Mouse (Mus musculus): ENCODE data around the gene Foxn2. TPM values are rescaled to one million over a fixed set of nuclear protein-coding genes. Genes with fewer than 3 reads are reported as not detected.
A peak's percentile ranks its signal among the peaks of the same experiment; 100 is the strongest.
"Not testable (repeated sequence)": the region's sequence is repeated elsewhere in the genome, so short reads cannot be mapped to it uniquely, and the experiment has no call there.

The Foxn2 gene
- total RNA-seq, 2 experiments from 2014 or later = 12.9 to 14.2 TPM

DNA sequence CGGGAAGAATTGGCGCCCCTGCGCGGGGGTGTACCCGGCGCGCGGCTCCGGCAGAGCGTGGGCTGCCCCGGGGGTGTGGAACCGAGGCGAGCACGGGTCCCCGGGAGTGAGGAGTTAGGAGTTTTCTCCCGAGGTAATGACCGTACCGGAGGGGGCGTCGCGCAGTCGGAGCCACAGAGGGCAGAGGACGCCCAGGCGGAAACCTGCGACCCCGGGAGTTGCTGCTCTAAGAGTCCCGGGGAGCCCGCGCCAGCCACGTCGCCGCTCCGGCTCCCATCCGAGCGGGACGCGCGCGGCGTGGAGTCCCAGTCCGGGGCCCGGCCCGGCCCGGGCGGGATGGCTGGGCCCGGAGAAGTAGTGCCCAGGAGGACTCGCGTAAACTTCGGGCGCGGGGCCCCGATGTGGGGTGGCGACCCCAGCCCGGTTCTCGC is 505 bp downstream of the Foxn2 start:
- intact Hi-C loops (cut with DNase I) = loop anchor here (2.0 to 5.0 kb wide), 4 partner anchors 41 to 374 kb away; partner anchors contain the start of gene Fbxo11
- no peak for DNase-seq

DNA sequence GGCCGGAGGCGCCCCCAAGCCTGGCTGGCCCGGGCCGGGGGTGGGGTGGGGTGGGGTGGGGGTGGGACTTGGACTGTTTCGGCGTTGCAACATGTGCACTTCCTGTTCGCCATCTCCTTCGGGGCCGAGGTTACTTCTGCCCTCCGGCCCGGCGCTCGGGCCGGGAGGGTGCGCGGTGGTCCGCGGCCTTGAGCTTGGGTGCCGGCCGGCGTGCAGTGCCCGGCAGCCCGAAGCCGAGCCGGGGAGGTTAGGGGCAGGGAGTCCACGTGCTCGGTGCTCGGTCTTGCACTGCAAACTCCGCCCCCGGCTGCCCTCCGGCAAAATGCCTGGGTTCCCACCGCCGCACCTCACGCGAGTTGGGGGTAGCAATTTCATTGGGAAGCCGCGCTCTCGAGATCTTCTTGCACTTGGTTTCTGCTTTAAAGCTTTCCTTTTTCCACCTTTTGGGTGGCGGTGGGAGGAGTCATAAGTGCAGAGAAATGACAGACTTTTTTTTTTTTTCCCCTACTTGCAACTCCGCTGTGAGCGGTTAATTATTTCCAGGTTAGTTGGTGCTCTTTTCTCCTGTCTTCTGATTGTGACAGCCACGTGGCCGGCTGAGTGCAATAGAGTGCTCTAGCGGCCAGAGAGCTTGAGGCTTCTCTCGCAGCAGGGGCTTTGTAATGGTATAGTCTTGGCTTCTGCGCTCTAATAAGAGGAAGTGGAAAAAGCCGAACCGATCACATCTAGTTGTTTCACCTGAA is 1.1 kb downstream of the Foxn2 start:
- DNase-seq = peak; percentile 71 to 73
- intact Hi-C loops (cut with DNase I) = loop anchor here (2.0 to 5.0 kb wide), 4 partner anchors 41 to 374 kb away; partner anchors contain the start of gene Fbxo11

DNA sequence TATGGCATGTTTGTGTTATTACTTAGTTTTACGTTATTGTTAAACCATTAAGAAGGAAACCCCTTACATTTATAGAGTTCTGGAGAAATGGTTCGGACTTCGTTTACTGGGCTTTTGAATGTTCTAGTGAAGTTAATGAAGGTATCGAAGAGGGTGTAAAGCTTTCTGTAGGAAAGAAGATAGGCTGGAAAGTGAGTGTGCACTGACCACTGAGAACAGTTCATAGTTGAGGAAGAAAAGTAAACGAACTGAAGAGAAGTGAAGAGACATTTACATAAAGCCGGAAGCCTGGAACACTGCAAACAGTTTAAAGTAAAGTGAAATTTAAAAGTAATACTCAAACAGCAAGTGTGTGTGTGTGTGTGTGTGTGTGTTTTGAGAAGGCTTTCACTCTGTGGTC is 2.1 kb downstream of the Foxn2 start:
- intact Hi-C loops (cut with DNase I) = loop anchor here (5.0 kb wide), 3 partner anchors 40 to 375 kb away; partner anchors contain the start of gene Fbxo11
- no peak for DNase-seq

DNA sequence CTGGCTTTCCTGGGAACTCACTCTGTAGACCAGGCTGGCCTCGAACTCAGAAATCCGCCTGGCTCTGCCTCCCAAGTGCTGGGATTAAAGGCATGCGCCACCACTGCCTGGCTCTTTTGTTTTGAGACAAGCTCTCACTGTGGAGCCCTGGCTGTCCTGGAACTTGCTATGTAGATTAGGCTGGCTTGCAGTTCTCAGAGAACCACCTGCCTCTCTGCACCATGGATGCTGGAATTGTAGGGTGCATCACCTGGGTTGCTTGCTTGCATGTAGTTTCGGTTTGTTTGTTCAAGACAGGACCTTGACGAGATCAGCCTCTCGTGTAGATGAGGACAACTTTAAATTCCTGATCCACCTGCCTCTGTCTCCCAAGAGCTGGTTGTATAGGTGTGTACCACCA is 2.7 kb downstream of the Foxn2 start:
- intact Hi-C loops (cut with DNase I) = loop anchor here (5.0 kb wide), 3 partner anchors 39 to 376 kb away; partner anchors contain the start of gene Fbxo11
- no peak for DNase-seq

DNA sequence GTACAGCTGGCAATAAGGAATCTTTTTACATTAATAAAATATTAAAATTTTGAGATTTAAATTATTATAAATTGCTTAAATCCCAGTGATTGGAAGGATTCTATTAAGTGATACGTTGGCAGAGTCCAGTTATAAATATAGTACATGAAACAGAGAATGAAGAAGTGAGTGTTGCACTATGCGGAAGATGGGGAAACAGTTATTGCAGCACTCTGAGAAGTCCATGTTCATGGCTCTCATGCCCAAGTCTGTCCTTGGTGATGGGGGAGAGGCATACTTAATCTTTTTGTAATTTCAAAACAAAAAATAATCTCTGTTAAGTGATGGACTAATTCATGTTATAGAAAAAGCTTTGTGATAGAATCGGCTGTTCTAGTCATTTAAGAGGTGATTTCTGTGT is 17.6 kb downstream of the Foxn2 start:
- intact Hi-C loops (cut with DNase I) = no loop called here
- no peak for DNase-seq

DNA sequence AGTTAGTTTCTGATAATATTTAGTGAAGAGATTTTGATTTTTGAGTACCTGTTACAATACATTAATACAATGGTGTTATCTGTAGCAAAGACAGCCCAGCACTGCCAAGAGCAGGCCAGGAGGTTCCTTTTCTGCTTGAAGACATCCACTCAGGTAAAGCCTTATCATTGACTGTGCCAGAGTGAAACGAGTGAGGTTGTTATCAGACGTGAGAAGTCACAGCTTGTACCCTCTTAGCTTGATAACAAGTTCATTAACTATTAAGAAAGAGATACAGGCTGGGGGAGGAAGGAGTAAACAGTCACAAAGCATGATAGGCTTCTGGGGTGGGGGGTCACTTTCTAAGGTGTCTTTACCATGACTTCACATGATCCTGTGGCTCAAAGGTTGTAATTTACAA is 19.0 kb downstream of the Foxn2 start:
- DNase-seq = no peak

DNA sequence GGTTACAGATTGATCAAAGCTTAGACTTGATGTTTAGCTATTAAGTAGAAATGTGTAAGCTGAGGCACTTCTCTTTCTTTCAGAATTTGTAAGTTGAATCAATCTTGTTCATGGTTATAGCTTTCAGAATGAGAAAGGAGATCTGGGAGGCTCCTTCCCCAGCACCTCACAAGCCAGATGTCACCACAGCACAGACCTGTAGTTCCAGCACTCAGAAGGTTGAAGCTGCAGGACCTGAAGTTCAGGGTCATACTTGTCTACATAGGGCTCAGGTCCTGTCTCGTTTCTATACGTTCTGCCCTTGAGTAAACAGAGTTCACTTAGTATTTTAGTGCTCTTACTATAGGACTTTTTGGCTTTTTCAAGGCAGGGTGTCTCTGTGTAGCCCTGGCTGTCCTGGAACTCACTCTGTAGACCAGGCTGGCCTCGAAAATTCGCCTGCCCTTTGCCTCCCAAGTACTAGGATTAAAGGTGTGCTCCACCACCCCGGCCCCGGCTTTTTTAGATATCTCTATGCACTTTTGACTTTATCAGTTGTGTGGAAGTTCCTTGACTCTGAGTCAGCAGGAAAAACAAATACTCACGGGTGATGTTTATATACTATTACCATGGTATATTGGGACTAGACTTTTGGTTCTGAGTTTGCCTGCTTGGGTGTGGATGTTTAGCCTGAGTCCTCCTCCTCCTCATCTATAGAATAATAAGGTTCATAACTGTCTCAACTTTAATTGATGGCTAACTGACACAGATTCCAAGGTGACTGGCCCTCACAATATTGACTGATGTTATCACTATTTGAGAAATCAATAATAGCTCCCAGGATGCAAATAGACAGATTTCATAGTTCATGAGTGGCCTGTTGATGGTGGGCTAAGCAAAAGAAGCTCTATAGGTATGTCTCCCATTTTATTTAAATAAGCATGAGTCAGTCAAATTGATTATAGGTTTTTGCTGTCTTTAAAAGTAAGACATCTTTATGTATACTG is 19.7 kb downstream of the Foxn2 start:
- intact Hi-C loops (cut with DNase I) = no loop called here
- no peak for DNase-seq

More for the DNA sequence above, 19.0 kb downstream of the Foxn2 start:
- intact Hi-C loops (cut with DNase I) = no loop called here

DNA sequence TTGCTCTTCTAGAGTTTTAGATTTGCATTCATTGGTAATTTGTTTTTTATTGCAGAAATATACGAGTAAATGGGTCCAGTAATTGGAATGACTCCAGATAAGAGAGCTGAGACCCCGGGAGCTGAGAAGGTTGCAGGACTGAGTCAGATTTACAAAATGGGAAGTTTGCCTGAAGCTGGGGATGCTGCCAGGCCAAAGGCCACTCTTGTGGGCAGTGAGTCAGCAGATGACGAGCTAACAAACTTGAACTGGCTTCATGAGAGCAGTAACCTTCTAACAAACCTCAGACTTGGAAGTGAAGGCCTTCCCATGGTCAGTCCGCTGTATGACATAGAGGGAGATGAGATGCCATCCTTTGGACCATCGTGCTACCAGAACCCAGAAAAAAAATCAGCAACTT is 22.1 kb downstream of the Foxn2 start:
- peak; percentile 50 to 61 for DNase-seq
- intact Hi-C loops (cut with DNase I) = no loop called here

DNA sequence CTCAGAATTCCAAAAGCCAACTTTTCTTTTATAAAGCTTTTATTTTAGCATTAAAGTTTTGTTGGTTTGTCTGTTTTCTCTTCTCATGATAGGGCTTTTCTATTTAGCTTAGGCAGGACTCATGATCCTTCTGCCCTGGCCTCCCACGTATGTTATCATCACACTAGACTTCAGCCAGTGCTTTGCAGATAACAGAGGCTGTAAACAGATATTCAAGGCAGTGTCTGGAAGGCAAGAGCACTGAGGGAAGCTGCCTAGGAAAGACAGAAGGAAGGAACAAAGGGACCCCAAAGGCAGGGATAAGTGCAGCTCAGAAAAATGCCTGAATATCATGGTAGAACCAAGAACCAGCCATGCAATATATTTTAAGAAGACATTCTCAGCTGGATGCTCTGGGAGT is 26.1 kb downstream of the Foxn2 start:
- intact Hi-C loops (cut with DNase I) = no loop called here
- no peak for DNase-seq

DNA sequence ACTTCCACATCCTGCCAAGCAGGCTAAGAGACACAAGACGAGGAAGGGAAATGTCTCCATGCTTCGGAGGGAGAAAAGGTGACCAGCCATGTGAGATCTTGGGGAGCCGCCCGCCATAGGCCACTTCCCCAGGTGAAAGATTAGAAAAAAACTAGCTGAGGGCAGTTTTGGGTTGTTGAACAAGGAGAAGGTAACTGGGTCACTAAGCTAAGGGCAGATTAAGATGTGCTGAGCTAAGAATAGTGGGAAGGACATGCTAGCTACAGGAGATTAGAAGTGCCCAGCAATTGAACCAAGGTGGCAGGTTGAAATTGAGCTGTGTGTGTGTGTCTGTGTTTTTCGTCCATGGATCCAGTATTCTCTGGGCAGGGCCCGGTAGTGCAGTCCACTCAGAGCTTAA is 27.2 kb downstream of the Foxn2 start:
- intact Hi-C loops (cut with DNase I) = no loop called here

DNA sequence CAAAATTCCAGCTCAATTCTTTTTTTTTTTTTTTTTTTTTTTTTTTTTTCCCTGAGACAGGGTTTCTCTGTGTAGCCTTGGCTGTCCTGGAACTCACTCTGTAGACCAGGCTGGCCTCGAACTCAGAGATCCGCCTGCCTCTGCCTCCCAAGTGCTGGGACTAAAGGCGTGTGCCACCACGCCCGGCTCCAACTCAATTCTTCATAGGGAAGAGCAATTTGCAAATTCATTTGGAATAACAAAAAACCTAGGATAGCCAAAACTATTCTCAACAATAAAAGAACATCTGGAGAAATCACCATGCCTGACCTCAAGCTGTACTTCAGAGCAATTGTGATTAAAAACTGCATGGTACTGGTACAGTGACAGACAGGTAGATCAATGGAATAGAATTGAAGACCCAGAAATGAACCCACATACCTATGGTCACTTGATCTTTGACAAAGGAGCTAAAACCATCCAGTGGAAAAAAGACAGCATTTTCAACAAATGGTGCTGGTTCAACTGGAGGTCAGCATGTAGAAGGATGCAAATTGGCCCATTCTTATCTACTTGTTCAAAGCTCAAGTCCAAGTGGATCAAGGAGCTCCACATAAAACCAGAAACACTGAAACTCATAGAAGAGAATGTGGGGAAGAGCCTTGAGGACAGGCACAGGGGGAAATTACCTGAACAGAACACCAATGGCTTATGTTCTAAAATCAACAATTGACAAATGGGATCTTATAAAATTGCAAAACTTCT is 28.3 kb downstream of the Foxn2 start:
- intact Hi-C loops (cut with DNase I) = not testable (repeated sequence)

More for the DNA sequence above, 27.2 kb downstream of the Foxn2 start:
- no peak for DNase-seq

DNA sequence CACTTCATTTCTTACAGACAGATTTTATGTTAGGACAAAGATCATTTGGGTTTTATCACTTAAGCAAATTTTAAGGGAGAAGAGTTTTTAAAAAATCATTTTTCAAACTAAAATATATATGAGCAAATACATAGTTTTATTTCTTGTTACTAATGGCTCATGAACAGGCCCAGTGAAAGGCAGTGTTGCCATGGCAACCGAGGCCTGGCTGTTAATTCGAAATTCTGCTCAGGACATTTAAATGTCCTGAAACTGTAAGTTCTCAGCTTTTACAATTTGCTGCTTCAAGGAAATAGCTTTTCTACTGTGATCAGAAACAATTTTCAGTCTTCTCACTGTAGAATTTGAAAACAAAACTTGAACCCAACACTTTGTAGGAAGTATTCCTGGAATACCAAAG is 33.3 kb downstream of the Foxn2 start:
- intact Hi-C loops (cut with DNase I) = no loop called here
- DNase-seq = no peak

More for the DNA sequence above, 28.3 kb downstream of the Foxn2 start:
- DNase-seq = not testable (repeated sequence)

DNA sequence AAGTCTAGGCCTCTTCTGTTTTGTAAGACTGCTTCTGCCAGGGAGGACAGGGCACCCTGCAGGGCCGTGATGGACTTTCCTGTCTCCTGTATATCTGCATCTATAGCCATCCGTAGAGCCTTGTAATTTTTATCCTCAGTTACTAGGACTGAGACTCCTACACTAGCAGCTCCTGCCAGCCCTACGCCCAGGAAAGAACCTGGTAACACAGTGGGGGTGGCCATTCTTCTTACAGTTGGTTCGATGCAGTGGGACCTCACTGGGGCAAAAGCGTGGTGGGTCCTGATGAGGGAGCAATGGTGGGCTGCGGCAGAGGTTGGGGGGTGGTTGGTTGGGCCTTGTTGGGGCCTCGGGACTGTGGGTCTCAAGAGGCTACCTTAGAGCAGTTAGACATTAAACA is 36.7 kb downstream of the Foxn2 start:
- intact Hi-C loops (cut with DNase I) = no loop called here
- DNase-seq = no peak

DNA sequence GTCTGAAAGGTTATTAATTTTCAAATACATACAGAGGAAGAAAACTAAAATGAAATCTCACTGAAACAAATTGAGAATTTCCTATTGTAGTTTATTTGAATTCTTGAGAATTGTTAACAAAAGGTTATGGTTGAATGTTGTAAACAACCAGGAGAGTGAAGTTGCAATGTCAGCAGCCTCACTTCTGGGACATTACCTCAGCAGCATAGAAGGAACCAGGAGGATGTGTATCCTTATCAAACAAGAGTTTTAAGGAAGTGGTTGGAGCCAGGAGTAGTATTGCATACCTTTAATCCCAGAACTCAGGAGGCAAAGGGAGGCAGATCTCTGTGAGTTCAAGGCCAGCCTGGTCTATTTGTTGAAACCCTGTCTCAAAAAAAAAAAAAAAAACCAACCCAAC is 37.2 kb downstream of the Foxn2 start:
- no peak for DNase-seq
- intact Hi-C loops (cut with DNase I) = no loop called here

DNA sequence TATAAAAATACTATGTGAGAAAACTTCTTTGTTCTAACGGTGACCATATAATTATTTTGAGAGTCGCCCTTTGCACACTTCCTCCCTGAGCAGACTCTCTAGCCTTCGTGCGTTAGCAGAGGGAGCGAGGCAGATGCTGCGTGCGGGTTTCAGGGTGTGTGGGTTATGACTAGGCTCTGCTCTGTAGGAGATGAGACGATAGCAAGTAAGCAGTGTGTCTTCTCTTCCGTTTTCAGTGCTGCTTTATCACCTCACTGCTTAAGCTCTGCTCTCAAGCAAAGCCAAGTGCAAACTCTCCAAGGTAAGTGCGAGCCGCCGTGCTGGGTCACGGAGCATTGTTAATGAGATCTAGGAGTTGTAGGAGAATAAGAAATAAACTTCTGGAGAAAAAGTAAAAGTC is 38.5 kb downstream of the Foxn2 start:
- no peak for DNase-seq
- intact Hi-C loops (cut with DNase I) = no loop called here

DNA sequence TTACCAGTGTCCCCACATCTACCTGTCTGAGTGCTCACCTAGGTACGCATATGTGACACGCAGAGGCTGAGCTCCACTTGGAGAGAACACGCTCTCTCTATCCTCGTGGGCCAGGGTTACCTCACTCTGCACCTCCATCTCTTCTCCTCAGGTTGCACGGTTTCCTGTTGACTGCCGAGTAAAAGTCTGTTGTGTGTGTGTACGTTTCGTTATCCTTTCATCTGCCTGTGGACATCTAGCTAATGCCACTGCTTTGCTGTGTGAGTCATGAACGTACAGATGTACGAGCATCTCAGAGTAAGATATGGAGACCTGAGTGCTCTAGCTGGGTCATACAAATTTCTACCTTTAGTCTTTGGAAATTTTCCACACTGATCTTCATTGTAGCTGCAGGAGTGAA is 39.9 kb downstream of the Foxn2 start:
- intact Hi-C loops (cut with DNase I) = loop anchor here (5.0 kb wide), 1 partner anchor 38 kb away; the partner anchor contains the start of gene Foxn2
- DNase-seq = no peak

DNA sequence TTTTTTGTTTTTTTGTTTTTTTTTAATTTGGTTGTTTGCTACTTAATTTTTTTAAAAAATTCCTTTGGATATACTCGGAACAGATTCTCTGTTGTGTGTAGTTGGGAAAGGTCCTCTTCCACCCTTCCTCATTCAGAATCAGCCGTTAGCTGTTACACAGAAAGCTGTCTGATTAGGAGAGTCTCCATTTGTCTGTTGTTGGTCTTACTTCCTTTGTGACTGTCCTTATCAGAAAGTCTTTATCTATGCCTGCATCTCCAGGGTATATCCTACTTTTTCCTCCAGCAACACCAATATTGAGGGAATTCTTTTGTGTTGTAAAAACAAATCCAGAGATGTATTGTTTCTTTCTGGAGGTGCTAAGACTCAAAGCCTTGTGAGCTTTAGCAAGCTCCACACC is 40.6 kb downstream of the Foxn2 start:
- intact Hi-C loops (cut with DNase I) = loop anchor here (5.0 kb wide), 1 partner anchor 39 kb away; the partner anchor contains the start of gene Foxn2
- no peak for DNase-seq

DNA sequence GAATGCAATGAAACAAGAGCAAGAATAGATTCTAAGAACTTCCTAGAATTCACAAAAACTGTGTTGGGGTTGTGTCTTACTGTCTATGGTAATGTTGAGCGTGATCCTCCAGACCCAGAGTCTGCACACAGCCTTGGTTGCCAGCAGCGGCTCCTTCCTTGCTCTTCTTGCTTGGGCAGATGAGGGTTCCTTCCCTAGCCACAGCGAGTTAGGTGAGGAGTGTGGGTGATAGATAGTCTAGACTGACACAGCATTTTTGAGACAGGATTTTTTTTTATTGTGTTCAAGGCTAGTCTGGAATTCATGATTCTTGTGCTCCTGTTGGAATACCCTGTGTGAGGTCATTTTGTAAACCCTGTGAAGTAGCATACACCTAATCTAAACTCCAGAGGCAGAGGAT is 41.1 kb downstream of the Foxn2 start:
- intact Hi-C loops (cut with DNase I) = loop anchor here (5.0 kb wide), 1 partner anchor 39 kb away; the partner anchor contains the start of gene Foxn2
- no peak for DNase-seq

DNA sequence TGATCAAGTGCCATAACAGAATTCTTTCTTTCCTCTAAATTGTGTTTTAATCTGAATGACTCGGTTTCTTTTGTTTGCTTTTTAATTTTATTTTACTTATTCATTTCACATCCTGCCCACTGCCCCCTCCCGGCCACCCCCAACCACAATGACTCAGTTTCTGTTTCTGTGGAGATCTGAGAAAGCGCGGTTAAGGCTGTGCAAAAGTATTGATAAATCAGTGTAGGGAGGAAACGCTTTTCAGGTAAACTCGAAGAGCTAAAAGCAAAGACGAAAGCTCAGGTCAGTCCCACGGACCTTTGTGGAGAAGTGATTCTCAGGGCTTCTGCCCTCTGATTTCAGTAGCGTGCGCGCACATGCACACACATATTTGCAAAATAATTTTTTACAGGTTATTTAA is 44.0 kb downstream of the Foxn2 start:
- intact Hi-C loops (cut with DNase I) = loop anchor here (5.0 kb wide), 1 partner anchor 42 kb away; the partner anchor contains the start of gene Foxn2
- DNase-seq = no peak

DNA sequence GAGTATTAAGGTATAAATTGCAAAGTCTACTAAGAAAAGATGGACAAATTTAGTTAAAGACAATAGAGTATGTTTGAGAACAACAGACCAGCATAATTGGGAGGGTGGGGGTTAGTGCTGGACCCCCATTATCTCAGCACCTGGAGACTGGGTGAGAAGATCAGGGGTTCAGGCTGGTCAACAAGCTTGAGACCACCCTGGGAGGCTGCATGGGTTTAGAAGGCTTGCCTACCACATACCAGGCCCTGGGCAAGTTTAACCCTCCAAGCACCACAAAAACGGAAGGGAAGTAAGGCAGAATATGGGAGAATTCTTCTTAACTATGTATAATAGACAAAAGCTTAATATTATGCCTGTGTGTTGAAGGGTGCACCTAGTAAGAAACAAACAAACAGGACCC is 44.4 kb downstream of the Foxn2 start:
- intact Hi-C loops (cut with DNase I) = loop anchor here (5.0 kb wide), 1 partner anchor 43 kb away; the partner anchor contains the start of gene Foxn2
- no peak for DNase-seq

Data from heart, postnatal 10 days (tissue).